Mouse (Mus musculus): ENCODE data around the gene Ppfia4. TPM values are rescaled to one million over a fixed set of nuclear protein-coding genes. Genes with fewer than 3 reads are reported as not detected.

The Ppfia4 gene
- total and polyA plus RNA-seq, 3 experiments = 0.80 to 4.9 (median 0.94) TPM

DNA sequence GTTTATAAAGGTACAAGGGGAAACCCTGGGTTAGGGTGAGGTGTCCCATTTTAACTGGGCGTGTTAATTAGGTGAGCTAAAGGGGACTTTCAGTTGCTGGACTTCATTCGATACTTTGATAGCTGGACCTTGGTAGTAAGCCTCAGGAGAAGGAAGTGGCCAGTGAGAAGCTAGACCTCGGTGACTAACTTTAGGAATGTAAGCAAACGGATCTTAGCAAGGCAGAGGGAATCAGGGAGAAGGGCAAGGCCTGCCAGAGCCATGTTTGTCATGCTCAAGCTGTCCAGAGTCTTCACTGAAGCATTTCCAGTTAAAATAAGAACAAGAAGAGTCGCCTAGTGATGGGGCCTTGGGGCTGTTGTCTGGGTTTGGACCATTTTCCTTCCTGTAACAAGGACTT is 32.8 kb upstream of the Ppfia4 start:
- intact Hi-C loops (cut with DNase I) = loop anchor here (5.0 kb wide), 1 partner anchor 242 kb away; no protein-coding TSS in a partner anchor
- H3K79me2 ChIP-seq (replicated peaks; ENCODE audit: control insufficient read depth, insufficient read depth, low read length) = no peaks in the 10 kb centered on the region; the same call in 1 of the 2 replicates
- H3K9ac ChIP-seq (ENCODE audit: low read depth, low read length) = no peak overlapping the region
- no peak overlapping the region for H3K4me3 ChIP-seq
- no peak for TF ChIP-seq EP300 (IDR thresholded peaks at IDR 0.05; ENCODE audit: insufficient read depth, low read depth, low read length)
- no peak for TF ChIP-seq POLR2A (IDR thresholded peaks at IDR 0.05; ENCODE audit: insufficient read depth, low read depth, low read length)
- TF ChIP-seq CTCF (IDR thresholded peaks at IDR 0.05) = no peak
- H3K4me1 ChIP-seq (ENCODE audit: control insufficient read depth, insufficient read depth, low read length) = peaks cover 3% of the 10 kb centered on the region; the same call in 1 of the 2 replicates
- no peak overlapping the region for H3K27ac ChIP-seq
- no peak for DNase-seq
- H3K36me3 ChIP-seq (ENCODE audit: control insufficient read depth, insufficient read depth, low read length) = peaks cover 5% of the 10 kb centered on the region
- no peaks in the 10 kb centered on the region for H3K27me3 ChIP-seq (ENCODE audit: control insufficient read depth, insufficient read depth, low read length)
- 57% methylated on average over 5 of the region's 5 CpGs for WGBS

DNA sequence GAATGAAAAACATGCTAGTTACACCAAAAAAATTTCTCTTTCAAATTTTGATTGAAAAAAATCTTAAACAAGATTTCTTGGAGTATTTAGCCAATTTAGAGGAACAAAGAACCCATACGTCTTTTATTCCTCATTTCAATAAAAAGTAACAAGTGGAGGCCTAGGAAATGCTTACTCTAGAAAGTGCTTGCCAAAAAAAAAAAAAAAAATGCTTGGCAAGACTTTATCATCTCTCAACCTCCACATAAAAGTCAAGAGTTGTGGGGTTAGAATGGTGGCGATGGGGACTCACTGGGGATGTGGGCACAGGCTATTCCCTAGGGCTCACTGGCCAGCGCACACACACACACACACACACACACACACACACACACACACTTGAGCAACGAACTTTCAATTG is 30.5 kb upstream of the Ppfia4 start:
- DNase-seq = no peak
- Histone ChIP-seq H3K27ac (no peak overlapping the region), H3K27me3 (ENCODE audit: control insufficient read depth, insufficient read depth, low read length) (no peaks in the 10 kb centered on the region), H3K36me3 (ENCODE audit: control insufficient read depth, insufficient read depth, low read length) (peaks cover 14% of the 10 kb centered on the region), H3K4me3 (no peak overlapping the region), H3K9ac (ENCODE audit: low read depth, low read length) (no peak overlapping the region), H3K4me1 (ENCODE audit: control insufficient read depth, insufficient read depth, low read length) (peaks cover 3% of the 10 kb centered on the region; the same call in 1 of the 2 replicates), H3K79me2 (replicated peaks; ENCODE audit: control insufficient read depth, insufficient read depth, low read length) (no peaks in the 10 kb centered on the region; the same call in 1 of the 2 replicates)
- 65% methylated on average over 4 of the region's 4 CpGs for WGBS
- TF ChIP-seq POLR2A (IDR thresholded peaks at IDR 0.05; ENCODE audit: insufficient read depth, low read depth, low read length) (no peak), CTCF (IDR thresholded peaks at IDR 0.05) (no peak), EP300 (IDR thresholded peaks at IDR 0.05; ENCODE audit: insufficient read depth, low read depth, low read length) (no peak)
- intact Hi-C loops (cut with DNase I) = loop anchor here (2.0 kb wide), 1 partner anchor 18 kb away; no protein-coding TSS in a partner anchor

DNA sequence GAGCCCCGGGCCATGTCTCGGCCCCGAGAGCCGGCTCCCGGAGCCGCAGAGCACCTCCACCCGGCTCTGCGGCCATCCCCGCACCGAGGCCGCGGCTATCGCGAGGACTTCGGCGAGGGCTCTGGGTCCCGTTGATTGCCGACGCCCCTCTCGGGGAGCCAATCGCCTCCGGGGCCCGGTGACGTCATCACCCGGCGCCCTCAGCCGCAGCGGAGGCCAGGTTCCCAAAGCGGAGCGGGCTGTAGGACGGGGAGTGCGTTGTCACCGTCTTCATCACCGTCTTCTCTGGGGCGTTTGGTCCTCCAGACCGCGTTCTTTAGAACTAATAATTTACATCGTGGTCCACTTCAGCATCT is 29.1 kb upstream of the Ppfia4 start, which contains the start of gene Tmem183a:
Gene Tmem183a, minus strand, starts transcription at position 123 of the 356 bp plus-strand sequence.
- intact Hi-C loops (cut with DNase I) = loop anchor here (1.0 to 2.0 kb wide), 2 partner anchors 19 to 93 kb away; partner anchors contain the start of gene Klhl12
- Histone ChIP-seq H3K4me1 (ENCODE audit: control insufficient read depth, insufficient read depth, low read length) (peaks cover 3% of the 10 kb centered on the region; the same call in 1 of the 2 replicates), H3K27ac (peak within 1 kb of the TSS; percentile 88), H3K9ac (ENCODE audit: low read depth, low read length) (peak within 1 kb of the TSS; percentile 94), H3K79me2 (replicated peaks; ENCODE audit: control insufficient read depth, insufficient read depth, low read length) (no peaks in the 10 kb centered on the region; the same call in 1 of the 2 replicates), H3K27me3 (ENCODE audit: control insufficient read depth, insufficient read depth, low read length) (no peaks in the 10 kb centered on the region), H3K4me3 (peak within 1 kb of the TSS; percentile 93), H3K36me3 (ENCODE audit: control insufficient read depth, insufficient read depth, low read length) (peaks cover 16% of the 10 kb centered on the region)
- WGBS = under 1% methylated on average over 38 of the region's 38 CpGs
- DNase-seq = peak; percentile 98 to 99
- TF ChIP-seq POLR2A (IDR thresholded peaks at IDR 0.05; ENCODE audit: insufficient read depth, low read depth, low read length) (peak; percentile 99), CTCF (IDR thresholded peaks at IDR 0.05) (no peak), EP300 (IDR thresholded peaks at IDR 0.05; ENCODE audit: insufficient read depth, low read depth, low read length) (0 out of 2 replicates have a peak, but pooled peaks have one; percentile 67)

DNA sequence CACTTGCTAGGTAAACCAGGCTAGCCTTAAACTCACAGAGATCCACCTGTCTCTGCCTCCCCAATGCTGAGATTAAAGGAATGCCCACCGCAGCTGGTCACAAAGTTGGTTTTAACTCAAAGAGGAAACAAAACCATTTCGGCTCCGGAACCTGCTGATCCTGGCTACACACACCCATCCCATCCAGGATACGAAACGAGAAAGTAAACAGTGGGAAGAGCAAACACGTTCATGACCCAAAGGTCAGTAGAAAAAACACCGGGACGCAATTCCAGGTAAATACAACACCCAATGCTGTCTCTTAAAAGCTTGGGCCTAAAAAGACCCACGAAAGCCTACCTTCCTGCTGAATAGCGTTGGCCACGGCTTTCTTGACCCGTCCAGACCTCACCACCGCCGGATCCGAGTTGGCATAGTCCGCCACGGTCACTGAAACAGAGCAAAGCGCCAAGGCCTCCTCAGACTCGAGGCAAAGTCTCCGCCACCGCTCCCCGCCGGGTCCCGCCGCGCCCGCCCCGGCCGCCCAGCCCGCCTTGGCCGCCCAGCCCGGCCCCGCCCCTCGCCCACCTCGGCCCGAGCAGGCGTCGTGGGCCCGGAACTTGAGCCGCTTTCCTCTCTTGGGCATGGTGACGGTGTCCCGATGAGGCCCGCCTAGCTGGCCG is 28.6 kb upstream of the Ppfia4 start:
- intact Hi-C loops (cut with DNase I) = loop anchor here (1.0 kb wide), 1 partner anchor 94 kb away; the partner anchor contains the start of gene Klhl12
- H3K4me1 ChIP-seq (ENCODE audit: control insufficient read depth, insufficient read depth, low read length) = peaks cover 3% of the 10 kb centered on the region; the same call in 1 of the 2 replicates
- TF ChIP-seq POLR2A (IDR thresholded peaks at IDR 0.05; ENCODE audit: insufficient read depth, low read depth, low read length) = no peak
- TF ChIP-seq EP300 (IDR thresholded peaks at IDR 0.05; ENCODE audit: insufficient read depth, low read depth, low read length) = no peak
- TF ChIP-seq CTCF (IDR thresholded peaks at IDR 0.05) = no peak
- WGBS = under 1% methylated on average over 43 of the region's 44 CpGs
- H3K27me3 ChIP-seq (ENCODE audit: control insufficient read depth, insufficient read depth, low read length) = no peaks in the 10 kb centered on the region
- H3K79me2 ChIP-seq (replicated peaks; ENCODE audit: control insufficient read depth, insufficient read depth, low read length) = no peaks in the 10 kb centered on the region; the same call in 1 of the 2 replicates
- peak overlapping the region; percentile 93 for H3K4me3 ChIP-seq
- DNase-seq = no peak
- peaks cover 16% of the 10 kb centered on the region for H3K36me3 ChIP-seq (ENCODE audit: control insufficient read depth, insufficient read depth, low read length)
- peak overlapping the region; percentile 88 for H3K27ac ChIP-seq
- peak overlapping the region; percentile 94 for H3K9ac ChIP-seq (ENCODE audit: low read depth, low read length)

DNA sequence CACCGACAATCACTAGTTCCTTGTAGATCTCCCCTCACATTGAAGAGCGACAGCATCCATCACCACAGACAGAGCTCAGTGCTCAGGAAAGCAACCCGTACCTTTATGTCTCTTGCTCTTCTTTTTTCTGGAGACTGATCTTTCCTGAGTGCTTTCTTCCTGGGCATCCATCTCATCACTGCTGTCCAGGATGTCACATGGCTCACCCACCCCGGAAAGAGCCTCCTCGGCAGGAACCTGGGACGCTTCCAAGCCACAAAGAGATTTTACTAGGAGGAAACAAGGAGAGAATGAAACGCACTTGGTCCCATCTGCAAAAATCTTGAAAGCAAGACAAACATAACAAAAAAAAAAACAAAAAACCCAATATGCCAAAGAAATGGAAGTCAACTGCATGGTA is 27.9 kb upstream of the Ppfia4 start:
- Histone ChIP-seq H3K4me1 (ENCODE audit: control insufficient read depth, insufficient read depth, low read length) (peaks cover 3% of the 10 kb centered on the region; the same call in 1 of the 2 replicates), H3K27me3 (ENCODE audit: control insufficient read depth, insufficient read depth, low read length) (no peaks in the 10 kb centered on the region), H3K4me3 (peak overlapping the region; percentile 93; the same call in 1 of the 2 replicates), H3K9ac (ENCODE audit: low read depth, low read length) (no peak overlapping the region), H3K36me3 (ENCODE audit: control insufficient read depth, insufficient read depth, low read length) (peaks cover 16% of the 10 kb centered on the region), H3K79me2 (replicated peaks; ENCODE audit: control insufficient read depth, insufficient read depth, low read length) (no peaks in the 10 kb centered on the region; the same call in 1 of the 2 replicates), H3K27ac (no peak overlapping the region)
- no peak for DNase-seq
- intact Hi-C loops (cut with DNase I) = loop anchor here (1.0 kb wide), 1 partner anchor 95 kb away; the partner anchor contains the start of gene Klhl12
- TF ChIP-seq EP300 (IDR thresholded peaks at IDR 0.05; ENCODE audit: insufficient read depth, low read depth, low read length) = no peak
- no peak for TF ChIP-seq CTCF (IDR thresholded peaks at IDR 0.05)
- no peak for TF ChIP-seq POLR2A (IDR thresholded peaks at IDR 0.05; ENCODE audit: insufficient read depth, low read depth, low read length)
- 46% methylated on average over 7 of the region's 7 CpGs for WGBS
